Mouse (Mus musculus) kidney, adult 2 months (tissue): Measurements from ENCODE around the gene Gm5105.

ENCODE experiments used
- CTCF ChIP-seq: fragments of 200-500 bp; conservative IDR thresholded peaks from 2 replicates; pipeline ENCODE4 v1.5.1; 2011; ENCODE audit warnings: low read depth, mild to moderate bottlenecking, control low read depth, low read length, moderate library complexity, mixed read lengths; ENCODE audit not compliant: insufficient read depth, insufficient read length
- POLR2A ChIP-seq: fragments of 200-500 bp; IDR thresholded peaks from one replicate; pipeline ENCODE4 v1.6.1; 2011; ENCODE audit warnings: low read depth, low read length, control low read depth

- TF ChIP-seq POLR2A (no peak), CTCF (no peak)
These were observed 17.6 kb downstream of the Gm5105 start for GRCm38 (mm10) chr3:138049555-138049954.
